In genomic region chr5:150583622-150584336, GRCm38 (mm10) we compare ENCODE assay signal across 10 mouse cellular contexts. TPM values are rescaled to one million over a fixed set of nuclear protein-coding genes. Genes with fewer than 3 reads are reported as not detected.
A peak's percentile ranks its signal among the peaks of the same experiment; 100 is the strongest.
DNase-seq lines count a peak whose midpoint lies in the region; ATAC-seq and TF ChIP-seq lines count a peak whose summit lies in the region.
"Had no signal": no experiment of that assay in that cellular context is flagged by ENCODE, and none has a peak within 500 bp of the region (broad histone marks: within the 10 kb centered on the region; RNA-seq: fewer than 3 reads in every experiment).

No protein-coding gene starts in this region.

- no peaks in the 10 kb centered on the region for H3K4me1 ChIP-seq in hindbrain, postnatal 0 days (ENCODE audit: insufficient read depth, low read length)
- no peaks in the 10 kb centered on the region for H3K4me1 ChIP-seq in hindbrain, embryonic 16.5 days (ENCODE audit: control insufficient read depth, insufficient read depth, low read depth, low read length)
- peaks cover 5% of the 10 kb centered on the region for H3K4me1 ChIP-seq in embryonic facial prominence, embryonic 10.5 days

- H3K4me3 ChIP-seq in hindbrain, postnatal 0 days (ENCODE audit: low read length): no peak overlapping the region
- H3K4me3 ChIP-seq in hindbrain, embryonic 16.5 days (ENCODE audit: low read length): no peak overlapping the region
- H3K4me3 ChIP-seq in embryonic facial prominence, embryonic 10.5 days: no peak overlapping the region
- H3K4me3 ChIP-seq: erythroblast, embryonic 14.5 days had no signal

- no peak for TF ChIP-seq CTCF in hindbrain, postnatal 0 days (IDR thresholded peaks at IDR 0.05; ENCODE audit: low read depth)

- H3K9me3 ChIP-seq in hindbrain, postnatal 0 days (ENCODE audit: low read length): no peaks in the 10 kb centered on the region
- no peaks in the 10 kb centered on the region for H3K9me3 ChIP-seq in hindbrain, embryonic 16.5 days (ENCODE audit: control insufficient read depth, low read length)
- H3K9me3 ChIP-seq in embryonic facial prominence, embryonic 10.5 days: no peaks in the 10 kb centered on the region

- DNase-seq in hindbrain, postnatal 0 days (ENCODE audit: low spot score): no peak
- DNase-seq in T-cell, adult 2 months (ENCODE audit: low spot score): peak; percentile 53
- peak; percentile 65 for DNase-seq in lung, postnatal 36 days
- no peak for DNase-seq in layer of hippocampus, adult 18-20 months (ENCODE audit: low spot score in 2 of 2)
- DNase-seq in urinary bladder, postnatal 10 days (ENCODE audit: low spot score): no peak
- no peak for DNase-seq in embryonic facial prominence, embryonic 10.5 days (ENCODE audit: low spot score)
- DNase-seq: layer of hippocampus, adult 9-11 months had no signal

- H3K36me3 ChIP-seq in hindbrain, postnatal 0 days (ENCODE audit: insufficient read depth, low read length): no peaks in the 10 kb centered on the region
- H3K36me3 ChIP-seq in hindbrain, embryonic 16.5 days (ENCODE audit: control insufficient read depth, insufficient read depth, low read length): no peaks in the 10 kb centered on the region
- no peaks in the 10 kb centered on the region for H3K36me3 ChIP-seq in embryonic facial prominence, embryonic 10.5 days (replicated peaks)

- H3K4me2 ChIP-seq in hindbrain, postnatal 0 days (ENCODE audit: low read depth, low read length): no peak overlapping the region
- H3K4me2 ChIP-seq in hindbrain, embryonic 16.5 days (ENCODE audit: low read length): no peak overlapping the region

- 62% methylated on average over 5 of the region's 5 CpGs for WGBS in hindbrain, postnatal 0 days
- WGBS in hindbrain, embryonic 16.5 days: 63% methylated on average over 5 of the region's 5 CpGs
- 74% methylated on average over 5 of the region's 5 CpGs for whole genome bisulfite sequencing in embryonic facial prominence, embryonic 10.5 days

- H3K27ac ChIP-seq in hindbrain, postnatal 0 days: no peak overlapping the region
- no peak overlapping the region for H3K27ac ChIP-seq in hindbrain, embryonic 16.5 days (ENCODE audit: low read depth, low read length)
- H3K27ac ChIP-seq in embryonic facial prominence, embryonic 10.5 days (replicated peaks): no peak overlapping the region

- no peak overlapping the region for H3K9ac ChIP-seq in hindbrain, postnatal 0 days (replicated peaks; ENCODE audit: low read length)
- no peak overlapping the region for H3K9ac ChIP-seq in hindbrain, embryonic 16.5 days (ENCODE audit: low read depth, low read length)

- no peaks in the 10 kb centered on the region for H3K27me3 ChIP-seq in hindbrain, postnatal 0 days (ENCODE audit: insufficient read depth, low read length)
- H3K27me3 ChIP-seq in hindbrain, embryonic 16.5 days (replicated peaks; ENCODE audit: control insufficient read depth, insufficient read depth, low read length): no peaks in the 10 kb centered on the region
- no peaks in the 10 kb centered on the region for H3K27me3 ChIP-seq in embryonic facial prominence, embryonic 10.5 days (replicated peaks; ENCODE audit: low read depth, poor library complexity, severe bottlenecking)

- peak; percentile 51; the same call in 1 of the 2 replicates for ATAC-seq in hindbrain, postnatal 0 days
- no peak for ATAC-seq in hindbrain, embryonic 16.5 days
- peak; percentile 83 for ATAC-seq in granulocyte monocyte progenitor cell, adult 5-6 weeks (replicated peaks; ENCODE audit: poor library complexity, severe bottlenecking)

RNA-seq across cellular contexts. Expression of gene N4bp2l1, which starts 13.2 kb away (rescaled TPM):
- total RNA-seq in hindbrain, postnatal 0 days (2014; rRNA removed): 14.1 and 21.6 TPM in 2 replicates
- 33.3 and 34.5 TPM in 2 replicates for polyA plus RNA-seq in hindbrain, postnatal 0 days (2015; fragmentation: Nextera tagmentation; extraction: Ambion mirVana)
- 18.6 and 20.0 TPM in 2 replicates for polyA plus RNA-seq in hindbrain, embryonic 16.5 days (2015; fragmentation: Nextera tagmentation; extraction: Ambion mirVana)
- total RNA-seq in granulocyte monocyte progenitor cell, adult 5-6 weeks (2014; fragmentation: Nextera tagmentation): 28.9 and 31.4 TPM in 2 replicates
- total RNA-seq in granulocyte monocyte progenitor cell, adult 5-6 weeks (2017): 28.8 and 29.7 TPM in 2 replicates
- 10 to 100 TPM; 54.6 to 55.6 TPM for total RNA-seq in layer of hippocampus, adult 18-20 months (2021)
- 2.7 and 2.9 TPM in 2 replicates for polyA plus RNA-seq in embryonic facial prominence, embryonic 10.5 days (2016; fragmentation: Nextera tagmentation; extraction: Ambion mirVana)

Comparison
In these comparisons a context has a peak if more than half of its experiments do, and no peak if none do; other contexts are left out.
1. DNase-seq: peak in T-cell, adult 2 months (single experiment) and lung, postnatal 36 days (single experiment); none in hindbrain, postnatal 0 days (single experiment), layer of hippocampus, adult 18-20 months (0 of 2), urinary bladder, postnatal 10 days (single experiment) and embryonic facial prominence, embryonic 10.5 days (single experiment).